Mouse (Mus musculus) myocyte (in vitro differentiated cells): ENCODE measurements around the gene Gm10778.

ENCODE experiments used
- MAX ChIP-seq: IDR thresholded peaks from one replicate; pipeline ENCODE4 v1.6.1; 2011; ENCODE audit warnings: low read depth, mild to moderate bottlenecking, control low read depth
- USF1 ChIP-seq: IDR thresholded peaks from one replicate; pipeline ENCODE4 v1.6.1; 2011; ENCODE audit warnings: low read depth, mild to moderate bottlenecking, control low read depth, moderate library complexity

DNA sequence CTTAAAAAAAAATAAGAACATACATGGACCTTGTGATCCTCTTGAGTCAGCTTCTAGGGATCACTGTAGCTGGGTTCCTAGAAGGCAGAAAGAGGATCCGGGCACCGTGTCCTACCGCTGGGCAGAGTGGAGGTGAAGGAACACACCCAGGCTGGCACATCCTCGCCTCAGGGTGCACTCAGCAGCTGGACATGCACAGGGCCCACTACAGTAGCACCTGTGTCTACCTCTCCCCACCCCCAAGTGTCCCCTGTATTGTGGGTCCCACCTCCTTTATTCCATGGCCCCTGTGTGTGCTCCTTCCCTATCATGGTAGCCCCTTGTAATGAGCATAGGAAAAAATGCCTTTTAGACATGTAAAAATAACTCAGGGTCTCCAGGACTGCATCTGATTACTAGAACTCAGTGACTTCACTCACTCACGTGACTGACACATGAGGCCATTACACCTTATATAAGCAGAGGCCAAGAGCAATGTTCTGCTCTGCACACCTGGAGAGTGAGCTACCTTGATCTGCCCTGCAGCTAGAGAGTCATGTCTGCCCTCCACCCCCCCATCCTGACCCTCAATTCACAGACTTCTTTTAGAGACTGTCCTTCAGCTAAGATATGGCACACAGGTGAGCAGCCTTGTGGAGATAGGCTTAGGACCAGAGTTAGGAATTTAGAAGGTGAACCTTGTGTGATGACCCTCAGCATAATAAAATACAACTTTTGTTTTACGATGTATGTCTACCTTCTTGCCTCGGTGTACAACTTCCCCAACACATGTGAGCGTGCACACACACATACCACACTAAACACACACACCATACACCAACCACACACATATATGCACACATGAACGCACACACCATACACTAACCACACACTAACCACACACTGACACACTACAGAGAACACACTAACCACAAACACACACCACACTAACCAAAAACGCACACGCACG, 44.6 kb upstream of the Gm10778 start:
- TF ChIP-seq USF1: no peak
- no peak for TF ChIP-seq MAX
